Comparison of ENCODE assay signal across 23 mouse cellular contexts in the genomic region with DNA sequence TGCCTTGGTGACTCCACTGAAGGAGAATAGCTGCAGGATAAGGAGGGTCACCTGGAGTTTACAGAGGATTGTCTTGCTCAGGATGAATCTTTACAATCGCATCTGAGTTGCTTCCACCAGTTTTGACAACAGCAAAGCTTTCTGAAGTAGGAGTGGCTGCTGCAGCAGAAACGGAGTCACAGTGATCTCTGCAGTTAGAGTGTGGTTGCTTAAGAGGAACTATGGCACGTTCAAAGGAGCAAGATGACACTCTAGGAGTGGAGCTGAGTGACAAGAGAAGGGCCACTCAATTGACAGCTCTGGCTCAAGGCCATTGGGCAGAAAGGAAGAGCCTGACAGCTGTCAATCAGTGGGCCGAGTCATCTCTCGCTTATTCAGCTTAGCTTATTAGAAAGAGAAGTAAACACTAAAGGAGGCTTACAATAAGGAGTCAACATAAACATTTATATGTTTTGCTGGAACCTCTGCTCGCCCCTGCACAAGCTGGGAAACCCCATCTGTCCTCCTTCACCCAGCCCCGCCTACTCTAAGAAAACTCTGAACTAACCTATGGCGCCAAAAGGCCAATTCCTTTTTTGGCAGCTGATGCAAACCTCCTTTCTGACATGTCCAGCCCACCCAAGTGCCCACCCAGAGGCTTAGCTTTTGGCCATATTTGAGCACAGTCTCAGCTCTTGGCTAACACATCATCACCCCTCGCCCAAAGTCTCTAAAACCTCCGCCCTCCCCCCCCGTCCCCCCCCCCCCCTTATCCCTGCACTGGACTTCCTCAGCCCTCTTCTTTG. TPM values are rescaled to one million over a fixed set of nuclear protein-coding genes. Genes with fewer than 3 reads are reported as not detected.
DNase-seq lines count a peak whose midpoint lies in the region; ATAC-seq and TF ChIP-seq lines count a peak whose summit lies in the region.
"Had no signal": no experiment of that assay in that cellular context is flagged by ENCODE, and none has a peak within 500 bp of the region (broad histone marks: within the 10 kb centered on the region; RNA-seq: fewer than 3 reads in every experiment).

No protein-coding gene starts in this region.

- H3K27ac ChIP-seq in hindbrain, postnatal 0 days = no peak overlapping the region
- no peak overlapping the region for H3K27ac ChIP-seq in hindbrain, embryonic 16.5 days (ENCODE audit: low read depth, low read length)
- H3K27ac ChIP-seq in lung, embryonic 14.5 days (ENCODE audit: low read depth) = no peak overlapping the region
- H3K27ac ChIP-seq in neural tube, embryonic 15.5 days (replicated peaks) = no peak overlapping the region
- no peak overlapping the region for H3K27ac ChIP-seq in stomach, postnatal 0 days (replicated peaks)
- no peak overlapping the region for H3K27ac ChIP-seq in forebrain, embryonic 16.5 days (ENCODE audit: low read length)
- H3K27ac ChIP-seq: embryonic facial prominence, embryonic 12.5 days; embryonic facial prominence, embryonic 15.5 days; hindbrain, embryonic 12.5 days; hindbrain, embryonic 15.5 days had no signal

- H3K4me3 ChIP-seq in hindbrain, postnatal 0 days (ENCODE audit: low read length) = no peak overlapping the region
- H3K4me3 ChIP-seq in hindbrain, embryonic 16.5 days (ENCODE audit: low read length) = no peak overlapping the region
- H3K4me3 ChIP-seq in lung, embryonic 14.5 days (ENCODE audit: low read depth, low read length) = no peak overlapping the region
- no peak overlapping the region for H3K4me3 ChIP-seq in neural tube, embryonic 15.5 days (replicated peaks)
- no peak overlapping the region for H3K4me3 ChIP-seq in stomach, postnatal 0 days (ENCODE audit: low read depth, low read length)
- no peak overlapping the region for H3K4me3 ChIP-seq in forebrain, embryonic 16.5 days (replicated peaks; ENCODE audit: low read length)
- H3K4me3 ChIP-seq: embryonic facial prominence, embryonic 12.5 days; embryonic facial prominence, embryonic 15.5 days; hindbrain, embryonic 12.5 days; hindbrain, embryonic 15.5 days had no signal

- DNase-seq in hindbrain, postnatal 0 days (ENCODE audit: low spot score) = no peak
- peak; percentile 73 for DNase-seq in lung, embryonic 14.5 days
- DNase-seq in lung, postnatal 36 days = no peak
- peak; percentile 6 for DNase-seq in neural tube, embryonic 10.5 days (ENCODE audit: extremely low spot score, low spot score)
- DNase-seq in stomach, postnatal 0 days (ENCODE audit: low spot score) = no peak
- DNase-seq: adrenal gland, adult 2 months; adrenal gland, postnatal 14 days; B cell, adult 2 months; cerebellum, adult 11 months; cerebellum, adult 2 months; cerebellum, adult 9-11 months; cerebellum, postnatal 25 days; gastrocnemius, postnatal 25 days had no signal

- H3K36me3 ChIP-seq in hindbrain, postnatal 0 days (ENCODE audit: insufficient read depth, low read length) = no peaks in the 10 kb centered on the region
- H3K36me3 ChIP-seq in hindbrain, embryonic 16.5 days (ENCODE audit: control insufficient read depth, insufficient read depth, low read length) = no peaks in the 10 kb centered on the region
- no peaks in the 10 kb centered on the region for H3K36me3 ChIP-seq in lung, embryonic 14.5 days (ENCODE audit: insufficient read depth)
- H3K36me3 ChIP-seq in neural tube, embryonic 15.5 days = no peaks in the 10 kb centered on the region
- H3K36me3 ChIP-seq in stomach, postnatal 0 days (ENCODE audit: control insufficient read depth, insufficient read depth, low read length) = no peaks in the 10 kb centered on the region
- no peaks in the 10 kb centered on the region for H3K36me3 ChIP-seq in forebrain, embryonic 16.5 days (ENCODE audit: control insufficient read depth, insufficient read depth)
- H3K36me3 ChIP-seq: embryonic facial prominence, embryonic 12.5 days; embryonic facial prominence, embryonic 15.5 days; hindbrain, embryonic 12.5 days; hindbrain, embryonic 15.5 days had no signal

- WGBS in hindbrain, postnatal 0 days = 79% methylated on average over 11 of the region's 11 CpGs
- WGBS in hindbrain, embryonic 16.5 days = 85% methylated on average over 10 of the region's 11 CpGs
- WGBS in lung, embryonic 14.5 days = 59% methylated on average over 11 of the region's 11 CpGs
- 86% methylated on average over 11 of the region's 11 CpGs for WGBS in neural tube, embryonic 15.5 days
- 62% methylated on average over 11 of the region's 11 CpGs for WGBS in stomach, postnatal 0 days
- WGBS in forebrain, embryonic 16.5 days = 86% methylated on average over 11 of the region's 11 CpGs

- 0 out of 2 replicates have a peak, but pooled peaks have one; percentile 12 for ATAC-seq in hindbrain, postnatal 0 days
- no peak for ATAC-seq in hindbrain, embryonic 16.5 days
- peak; percentile 86 for ATAC-seq in lung, embryonic 14.5 days (ENCODE audit: insufficient read depth)
- no peak for ATAC-seq in neural tube, embryonic 15.5 days (ENCODE audit: low FRiP score)
- peak; percentile 21; the same call in 1 of the 2 replicates for ATAC-seq in stomach, postnatal 0 days (ENCODE audit: low FRiP score, low TSS enrichment)
- ATAC-seq in forebrain, embryonic 16.5 days = no peak
- ATAC-seq: forebrain, embryonic 14.5 days had no signal

- H3K4me2 ChIP-seq in hindbrain, postnatal 0 days (ENCODE audit: low read depth, low read length) = no peak overlapping the region
- H3K4me2 ChIP-seq in hindbrain, embryonic 16.5 days (ENCODE audit: low read length) = no peak overlapping the region
- H3K4me2 ChIP-seq in lung, embryonic 14.5 days = no peak overlapping the region
- H3K4me2 ChIP-seq in neural tube, embryonic 15.5 days = no peak overlapping the region
- H3K4me2 ChIP-seq in stomach, postnatal 0 days (replicated peaks; ENCODE audit: low read depth) = no peak overlapping the region
- no peak overlapping the region for H3K4me2 ChIP-seq in forebrain, embryonic 16.5 days (ENCODE audit: low read length)
- H3K4me2 ChIP-seq: embryonic facial prominence, embryonic 12.5 days; embryonic facial prominence, embryonic 15.5 days; heart, embryonic 11.5 days; hindbrain, embryonic 12.5 days; hindbrain, embryonic 15.5 days had no signal

- no peaks in the 10 kb centered on the region for H3K9me3 ChIP-seq in hindbrain, postnatal 0 days (ENCODE audit: low read length)
- H3K9me3 ChIP-seq in hindbrain, embryonic 16.5 days (ENCODE audit: control insufficient read depth, low read length) = no peaks in the 10 kb centered on the region
- H3K9me3 ChIP-seq in lung, embryonic 14.5 days (ENCODE audit: low read depth, low read length) = no peaks in the 10 kb centered on the region
- no peaks in the 10 kb centered on the region for H3K9me3 ChIP-seq in neural tube, embryonic 15.5 days (replicated peaks)
- H3K9me3 ChIP-seq in stomach, postnatal 0 days (ENCODE audit: control insufficient read depth, low read length) = no peaks in the 10 kb centered on the region
- no peaks in the 10 kb centered on the region for H3K9me3 ChIP-seq in forebrain, embryonic 16.5 days (ENCODE audit: control insufficient read depth, low read length)
- H3K9me3 ChIP-seq: embryonic facial prominence, embryonic 12.5 days; embryonic facial prominence, embryonic 15.5 days; hindbrain, embryonic 12.5 days; hindbrain, embryonic 15.5 days had no signal

- no peak overlapping the region for H3K9ac ChIP-seq in hindbrain, postnatal 0 days (replicated peaks; ENCODE audit: low read length)
- no peak overlapping the region for H3K9ac ChIP-seq in hindbrain, embryonic 16.5 days (ENCODE audit: low read depth, low read length)
- H3K9ac ChIP-seq in lung, embryonic 14.5 days = no peak overlapping the region
- no peak overlapping the region for H3K9ac ChIP-seq in neural tube, embryonic 15.5 days (replicated peaks)
- H3K9ac ChIP-seq in stomach, postnatal 0 days (ENCODE audit: low read length) = no peak overlapping the region
- no peak overlapping the region for H3K9ac ChIP-seq in forebrain, embryonic 16.5 days (replicated peaks; ENCODE audit: low read depth, low read length)
- H3K9ac ChIP-seq: embryonic facial prominence, embryonic 12.5 days; embryonic facial prominence, embryonic 15.5 days; hindbrain, embryonic 12.5 days; hindbrain, embryonic 15.5 days had no signal

- TF ChIP-seq EP300 in stomach, postnatal 0 days (optimal IDR thresholded peaks at IDR 0.05) = no peak

- H3K27me3 ChIP-seq in hindbrain, postnatal 0 days (ENCODE audit: insufficient read depth, low read length) = no peaks in the 10 kb centered on the region
- H3K27me3 ChIP-seq in hindbrain, embryonic 16.5 days (replicated peaks; ENCODE audit: control insufficient read depth, insufficient read depth, low read length) = no peaks in the 10 kb centered on the region
- H3K27me3 ChIP-seq in lung, embryonic 14.5 days (ENCODE audit: insufficient read depth, low read length) = no peaks in the 10 kb centered on the region
- H3K27me3 ChIP-seq in neural tube, embryonic 15.5 days (replicated peaks) = no peaks in the 10 kb centered on the region
- no peaks in the 10 kb centered on the region for H3K27me3 ChIP-seq in stomach, postnatal 0 days (ENCODE audit: control insufficient read depth, insufficient read depth, low read length)
- no peaks in the 10 kb centered on the region for H3K27me3 ChIP-seq in forebrain, embryonic 16.5 days (replicated peaks; ENCODE audit: control insufficient read depth, insufficient read depth, low read length)
- H3K27me3 ChIP-seq: embryonic facial prominence, embryonic 12.5 days; embryonic facial prominence, embryonic 15.5 days; hindbrain, embryonic 12.5 days; hindbrain, embryonic 15.5 days had no signal

- no peak for TF ChIP-seq CTCF in hindbrain, postnatal 0 days (IDR thresholded peaks at IDR 0.05; ENCODE audit: low read depth)
- TF ChIP-seq CTCF in lung, embryonic 14.5 days (IDR thresholded peaks at IDR 0.05; ENCODE audit: low read depth) = no peak
- no peak for TF ChIP-seq CTCF in stomach, postnatal 0 days (IDR thresholded peaks at IDR 0.05; ENCODE audit: low read depth)

- no peaks in the 10 kb centered on the region for H3K4me1 ChIP-seq in hindbrain, postnatal 0 days (ENCODE audit: insufficient read depth, low read length)
- H3K4me1 ChIP-seq in hindbrain, embryonic 16.5 days (ENCODE audit: control insufficient read depth, insufficient read depth, low read depth, low read length) = no peaks in the 10 kb centered on the region
- H3K4me1 ChIP-seq in lung, embryonic 14.5 days (ENCODE audit: insufficient read depth) = no peaks in the 10 kb centered on the region
- H3K4me1 ChIP-seq in neural tube, embryonic 15.5 days = no peaks in the 10 kb centered on the region
- H3K4me1 ChIP-seq in stomach, postnatal 0 days (replicated peaks; ENCODE audit: control insufficient read depth, insufficient read depth) = no peaks in the 10 kb centered on the region
- no peaks in the 10 kb centered on the region for H3K4me1 ChIP-seq in forebrain, embryonic 16.5 days (replicated peaks; ENCODE audit: control insufficient read depth, insufficient read depth, low read length)
- H3K4me1 ChIP-seq: embryonic facial prominence, embryonic 12.5 days; hindbrain, embryonic 12.5 days; hindbrain, embryonic 15.5 days had no signal

RNA-seq across cellular contexts. Expression of gene Samd5, which starts 47.7 kb away (rescaled TPM):
- total RNA-seq in hindbrain, postnatal 0 days (2014; rRNA removed) = 6.5 and 7.9 TPM in 2 replicates
- polyA plus RNA-seq in hindbrain, postnatal 0 days (2015; fragmentation: Nextera tagmentation; extraction: Ambion mirVana) = 2.9 and 3.2 TPM in 2 replicates
- polyA plus RNA-seq in hindbrain, embryonic 16.5 days (2015; fragmentation: Nextera tagmentation; extraction: Ambion mirVana) = 3.9 and 4.4 TPM in 2 replicates
- polyA plus RNA-seq in lung, embryonic 14.5 days (2014; fragmentation: Nextera tagmentation; extraction: Ambion mirVana) = 14.4 and 15.3 TPM in 2 replicates
- 4.9 and 6.7 TPM in 2 replicates for polyA plus RNA-seq in neural tube, embryonic 15.5 days (2015; fragmentation: Nextera tagmentation; extraction: Ambion mirVana)
- 4.6 and 4.7 TPM in 2 replicates for polyA plus RNA-seq in stomach, postnatal 0 days (2015; fragmentation: Nextera tagmentation; extraction: Ambion mirVana)
- 3.4 and 4.1 TPM in 2 replicates for polyA plus RNA-seq in forebrain, embryonic 16.5 days (2015; fragmentation: Nextera tagmentation; extraction: Ambion mirVana)
- total RNA-seq: MEL had no signal

Comparison
In these comparisons a context has a peak if more than half of its experiments do, and no peak if none do; other contexts are left out.
1. ATAC-seq: peak in hindbrain, postnatal 0 days (single experiment), lung, embryonic 14.5 days (single experiment) and stomach, postnatal 0 days (single experiment); none in hindbrain, embryonic 16.5 days (single experiment), neural tube, embryonic 15.5 days (single experiment) and forebrain, embryonic 16.5 days (single experiment).
2. DNase-seq: peak in lung, embryonic 14.5 days (single experiment) and neural tube, embryonic 10.5 days (single experiment); none in hindbrain, postnatal 0 days (single experiment), lung, postnatal 36 days (single experiment) and stomach, postnatal 0 days (single experiment).